Mouse (Mus musculus) spleen, adult 12 weeks (tissue): ENCODE data around the gene Vmn1r200.
"Not testable (repeated sequence)": the region's sequence is repeated elsewhere in the genome, so short reads cannot be mapped to it uniquely, and the experiment has no call there.

ENCODE experiments used
- DNase-seq: peaks from one replicate; pipeline ENCODE4 v3.0.0; 2022; ENCODE audit warnings: low spot score

Gene Vmn1r200

DNA sequence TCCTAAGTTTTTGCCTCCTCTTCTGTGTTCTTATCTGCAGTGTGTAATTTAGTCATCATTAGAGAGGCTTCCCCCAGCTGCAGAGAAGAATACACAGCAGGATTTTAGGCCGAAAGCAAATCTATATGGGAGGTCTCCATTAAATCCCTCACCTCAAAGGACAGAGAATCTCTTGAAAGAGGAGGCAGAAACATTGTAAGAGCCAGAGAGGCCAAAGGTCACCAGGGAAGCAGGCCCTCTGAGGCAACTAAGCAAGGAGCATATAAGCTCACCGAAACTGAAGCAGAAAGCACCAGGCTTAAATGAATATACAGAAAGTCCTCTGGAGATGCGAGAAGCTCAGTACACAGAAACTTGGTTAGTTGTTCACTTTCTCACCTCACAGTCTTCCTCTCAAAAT, at the start of gene Vmn1r200:
Vmn1r200 (plus strand) TSS at position 301 of the 400 bp plus-strand sequence.
- DNase-seq: no peak

DNA sequence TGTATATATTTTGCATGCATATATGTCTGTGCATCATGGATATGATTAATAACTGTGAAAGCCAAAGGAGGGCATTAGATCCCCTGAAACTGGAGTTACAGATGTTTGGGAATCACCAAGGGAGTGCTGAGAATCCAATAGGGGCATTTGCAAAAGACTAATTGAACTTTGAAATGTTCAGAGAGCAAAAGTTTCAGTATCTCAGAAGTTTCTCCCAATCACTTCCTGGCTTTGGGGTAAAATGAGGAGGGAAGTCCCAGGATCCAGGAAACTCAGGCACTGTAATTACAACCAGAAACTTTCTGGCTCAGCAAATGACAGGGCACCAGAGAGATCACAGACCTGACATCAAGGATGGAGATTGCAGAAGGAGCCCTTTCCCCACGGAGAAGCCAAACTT, 40.1 kb upstream of the Vmn1r200 start, which contains the start of gene Vmn1r198:
Vmn1r198 (plus strand) TSS at position 301 of the 400 bp plus-strand sequence.
- no peak for DNase-seq

DNA sequence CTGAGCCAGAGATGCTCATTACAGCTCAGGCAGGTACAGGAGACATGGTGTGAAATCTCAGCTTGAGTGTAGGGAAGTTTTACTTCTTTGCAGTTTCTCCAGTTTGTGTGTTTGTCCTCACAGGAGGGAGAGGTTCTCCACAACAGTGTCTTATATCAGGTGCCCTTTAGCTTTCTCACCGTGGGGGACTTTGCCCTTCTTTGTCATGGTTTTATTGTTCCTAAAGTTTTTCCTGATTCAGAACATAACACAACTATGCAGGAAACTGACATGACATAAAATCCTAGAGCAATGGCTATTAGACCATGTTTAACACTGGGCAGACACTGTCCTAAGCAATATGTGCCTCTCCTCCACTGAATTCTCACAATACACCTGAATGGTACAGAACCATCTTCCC, 39.4 kb upstream of the Vmn1r200 start:
- no peak for DNase-seq

DNA sequence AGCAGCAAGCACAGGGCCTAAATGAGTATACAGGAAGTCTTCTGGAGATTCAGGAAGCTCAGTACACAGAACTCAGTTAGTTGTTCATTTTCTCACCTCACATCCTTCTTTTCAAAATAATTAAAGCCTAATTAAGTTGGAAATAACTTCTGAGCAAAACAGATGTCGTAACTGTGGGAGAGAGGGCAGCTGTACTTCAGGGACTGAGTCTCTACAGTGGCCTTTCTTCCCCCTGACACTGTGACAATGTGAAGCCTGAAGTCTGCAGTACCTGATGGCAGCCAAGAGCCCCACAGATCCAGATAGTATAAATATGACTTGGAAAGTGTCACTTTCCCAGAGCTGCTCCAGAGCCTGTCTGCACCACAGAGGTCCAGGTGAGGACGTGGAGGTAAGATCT, 10.7 kb upstream of the Vmn1r200 start, which contains the start of gene Vmn1r199:
Vmn1r199 (plus strand) TSS at position 301 of the 400 bp plus-strand sequence.
- DNase-seq: no peak

DNA sequence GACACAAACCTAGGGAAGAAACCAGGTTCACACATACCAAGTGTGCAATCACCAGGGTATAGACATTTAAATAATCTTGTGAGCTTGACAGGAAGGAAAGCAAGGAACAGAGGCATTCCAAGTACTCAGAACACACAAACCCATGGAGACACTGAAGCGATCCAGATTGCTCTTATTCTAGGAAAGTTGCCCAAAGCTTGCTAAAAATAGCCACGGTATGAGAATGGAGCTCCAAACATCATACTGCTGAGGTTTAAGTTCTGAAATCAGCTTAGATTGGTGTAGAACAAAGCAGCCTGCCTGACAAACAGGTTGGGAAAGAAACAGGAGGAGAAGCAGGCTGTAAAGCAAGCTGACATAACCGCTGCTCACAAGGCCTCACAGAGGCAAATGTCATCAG, 9.0 kb upstream of the Vmn1r200 start:
- not testable (repeated sequence) for DNase-seq

DNA sequence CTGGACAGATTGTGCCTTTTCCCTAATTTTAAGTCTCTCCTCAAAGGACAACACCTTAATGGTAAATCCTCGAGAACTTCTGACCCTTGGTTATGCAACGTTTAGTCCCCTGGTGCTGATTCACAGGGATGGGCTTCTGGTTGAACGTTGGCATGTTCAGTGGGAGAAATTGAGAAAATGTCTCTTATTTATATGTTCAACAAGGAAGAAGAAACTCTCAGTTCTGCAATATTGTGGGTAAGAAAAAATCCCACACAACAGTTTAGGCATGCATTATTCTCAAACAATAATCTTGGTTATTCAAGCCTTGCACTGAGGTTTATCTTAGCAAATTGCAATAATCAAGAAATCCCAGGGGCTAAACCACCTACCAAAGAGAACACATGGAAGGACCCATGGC, 6.8 kb upstream of the Vmn1r200 start:
- no peak for DNase-seq

DNA sequence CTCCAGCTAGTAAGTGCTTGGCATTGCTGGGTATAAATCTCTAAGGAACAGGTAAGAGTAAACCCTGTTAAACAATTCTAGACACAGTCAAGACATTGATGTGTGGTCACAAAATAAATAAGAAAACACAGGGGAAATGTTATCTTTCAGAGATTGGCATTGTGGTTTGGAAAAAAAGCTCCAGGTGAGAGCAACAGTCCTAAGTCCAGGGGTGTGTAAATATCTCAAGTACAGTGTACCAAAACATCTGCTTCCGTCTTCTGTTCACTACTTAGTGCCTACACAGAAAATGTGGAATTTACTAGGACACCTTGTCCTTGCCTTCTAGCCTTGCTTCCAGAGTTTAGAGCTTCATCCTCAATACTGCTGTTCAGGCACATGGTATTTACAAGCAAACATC, 3.1 kb upstream of the Vmn1r200 start:
- no peak for DNase-seq

DNA sequence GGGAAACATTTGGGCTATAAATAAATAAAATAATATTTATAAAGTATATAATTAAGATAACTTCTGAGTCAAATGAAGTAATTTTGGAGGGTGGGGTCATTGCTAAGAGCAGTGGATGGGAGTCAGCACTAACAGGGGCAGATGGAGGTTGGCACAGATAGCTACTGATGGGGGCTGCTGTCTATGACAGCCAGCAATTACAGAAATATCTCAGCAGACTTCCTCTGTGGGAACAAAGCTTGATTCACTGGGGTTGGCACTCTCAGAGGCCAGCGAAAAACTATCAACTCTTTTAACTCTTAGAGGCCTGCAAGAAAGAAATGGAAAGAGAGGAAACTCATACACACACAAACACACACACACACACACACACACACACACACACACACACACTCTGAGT, 12.8 kb downstream of the Vmn1r200 start:
- DNase-seq: no peak
